Mouse (Mus musculus): ENCODE results near the gene Efcab1.
A peak's percentile ranks its signal among the peaks of the same experiment; 100 is the strongest.
"Not testable (repeated sequence)": the region's sequence is repeated elsewhere in the genome, so short reads cannot be mapped to it uniquely, and the experiment has no call there.

The Efcab1 gene

GRCm38 (mm10) chr16:14906393-14907100, at the start of gene Efcab1:
Gene Efcab1 (plus strand): TSS chr16:14906606.
- peak; percentile 64 for DNase-seq (ENCODE audit: low spot score)

DNA sequence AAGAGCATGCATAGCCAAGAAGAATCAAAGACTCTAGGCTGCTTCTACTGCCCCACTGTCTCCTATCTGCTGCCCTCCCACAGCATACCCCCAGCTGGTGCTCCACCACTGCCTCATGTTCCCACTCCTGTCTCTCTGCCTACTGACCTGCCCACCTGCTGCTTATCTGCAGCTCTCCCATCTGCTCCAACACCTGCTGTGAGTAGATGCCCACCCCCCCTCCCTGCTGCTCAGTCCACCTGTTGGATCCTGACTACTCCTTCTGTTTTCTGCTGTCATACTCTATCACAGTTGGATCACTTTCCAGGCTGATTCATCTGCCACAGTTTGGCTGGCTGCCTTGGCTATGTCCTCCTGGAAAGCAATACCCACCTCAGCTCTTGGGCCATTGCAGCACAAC, 47.0 kb upstream of the Efcab1 start:
- no peak for DNase-seq (ENCODE audit: low spot score)

- no peak for DNase-seq (ENCODE audit: low spot score)
Observed at GRCm38 (mm10) chr16:14884916-14885315, 21.5 kb upstream of the Efcab1 start.

GRCm38 (mm10) chr16:14885372-14885771, 21.0 kb upstream of the Efcab1 start:
- no peak for DNase-seq (ENCODE audit: low spot score)

DNA sequence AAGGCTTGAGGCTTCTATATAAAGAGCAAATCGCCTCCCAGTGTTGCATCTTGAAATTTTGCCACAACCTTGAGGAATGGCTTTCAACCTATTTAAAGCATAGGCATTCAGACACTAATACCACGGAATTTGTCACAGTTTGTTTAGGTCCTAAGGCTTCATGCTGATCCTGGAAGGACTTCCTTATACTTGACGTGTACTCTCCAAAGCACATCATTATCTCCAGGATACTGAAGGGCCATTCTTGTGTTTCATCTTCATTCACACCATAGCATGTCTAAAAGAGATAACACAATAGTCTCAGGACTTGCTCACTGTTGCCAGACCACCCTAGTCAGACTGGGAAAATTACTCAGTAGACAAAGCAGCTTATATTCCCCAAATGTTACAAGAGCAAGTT, 13.9 kb upstream of the Efcab1 start:
- DNase-seq (ENCODE audit: low spot score) = no peak

- no peak for DNase-seq (ENCODE audit: low spot score)
Observed at GRCm38 (mm10) chr16:14893864-14894263, 12.5 kb upstream of the Efcab1 start.

DNA sequence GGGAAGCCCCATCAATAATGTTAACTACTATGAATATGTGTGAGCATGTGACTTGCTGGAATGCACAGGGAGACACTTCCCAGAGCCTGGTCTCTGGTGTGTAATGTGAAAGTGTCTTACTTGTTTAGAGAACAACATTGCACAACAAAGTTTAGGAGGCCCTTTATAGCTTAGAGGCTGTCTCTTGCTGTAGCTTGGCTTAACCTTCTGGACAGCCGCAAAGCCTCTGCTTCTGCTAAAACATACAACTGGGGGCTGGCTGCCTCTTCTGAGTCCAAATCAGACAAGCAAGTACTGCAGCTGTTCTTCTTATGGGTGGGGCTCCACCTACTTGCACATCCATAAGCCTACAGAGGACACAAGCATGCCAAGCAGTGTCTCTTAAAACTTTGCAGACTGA, 11.7 kb upstream of the Efcab1 start:
- DNase-seq (ENCODE audit: low spot score) = no peak

GRCm38 (mm10) chr16:14895543-14895942, 10.9 kb upstream of the Efcab1 start:
- DNase-seq (ENCODE audit: low spot score) = no peak

DNA sequence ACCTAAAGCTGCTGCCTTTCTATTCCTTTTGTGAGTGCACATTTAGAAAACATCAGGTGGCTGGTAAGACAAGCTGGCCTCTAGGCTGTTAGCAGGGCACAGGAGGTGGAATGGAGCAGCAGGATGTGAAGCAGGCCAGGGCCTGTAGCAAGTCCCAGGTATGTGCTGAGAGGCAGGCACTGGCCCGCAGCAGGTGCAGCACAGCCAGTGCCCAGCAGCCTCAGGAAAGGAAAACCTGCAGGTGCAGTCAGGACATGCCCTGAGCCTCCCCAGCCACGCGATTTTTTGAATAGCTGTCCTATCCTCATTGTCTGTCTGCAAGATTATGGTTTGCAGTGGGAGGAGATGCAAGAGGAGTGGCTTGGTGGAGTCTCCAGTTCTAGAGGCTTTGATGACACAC, 24.3 kb downstream of the Efcab1 start:
- not testable (repeated sequence) for DNase-seq (ENCODE audit: low spot score)

DNA sequence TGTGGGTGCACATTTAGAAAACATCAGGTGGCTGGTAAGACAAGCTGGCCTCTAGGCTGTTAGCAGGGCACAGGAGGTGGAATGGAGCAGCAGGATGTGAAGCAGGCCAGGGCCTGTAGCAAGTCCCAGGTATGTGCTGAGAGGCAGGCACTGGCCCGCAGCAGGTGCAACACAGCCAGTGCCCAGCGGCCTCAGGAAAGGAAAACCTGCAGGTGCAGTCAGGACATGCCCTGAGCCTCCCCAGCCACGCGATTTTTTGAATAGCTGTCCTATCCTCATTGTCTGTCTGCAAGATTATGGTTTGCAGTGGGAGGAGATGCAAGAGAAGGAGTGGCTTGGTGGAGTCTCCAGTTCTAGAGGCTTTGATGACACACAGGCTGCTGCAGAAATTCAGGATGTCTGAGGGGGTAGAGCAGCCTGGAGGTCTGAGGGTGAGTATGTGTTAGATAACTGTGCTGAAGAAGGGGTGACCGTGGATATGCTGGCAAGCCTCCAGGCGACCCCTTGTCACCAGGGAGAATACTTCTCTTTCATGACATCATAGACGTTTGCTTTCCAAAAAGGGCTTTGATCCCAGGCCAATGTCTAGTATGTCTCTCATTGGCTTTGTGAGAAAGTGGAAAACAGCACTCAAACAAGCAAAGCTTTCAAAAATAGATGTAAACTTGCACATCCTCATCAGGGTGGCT, 30.2 kb downstream of the Efcab1 start:
- not testable (repeated sequence) for DNase-seq (ENCODE audit: low spot score)

GRCm38 (mm10) chr16:14939552-14939951, 33.1 kb downstream of the Efcab1 start:
- no peak for DNase-seq (ENCODE audit: low spot score)

DNA sequence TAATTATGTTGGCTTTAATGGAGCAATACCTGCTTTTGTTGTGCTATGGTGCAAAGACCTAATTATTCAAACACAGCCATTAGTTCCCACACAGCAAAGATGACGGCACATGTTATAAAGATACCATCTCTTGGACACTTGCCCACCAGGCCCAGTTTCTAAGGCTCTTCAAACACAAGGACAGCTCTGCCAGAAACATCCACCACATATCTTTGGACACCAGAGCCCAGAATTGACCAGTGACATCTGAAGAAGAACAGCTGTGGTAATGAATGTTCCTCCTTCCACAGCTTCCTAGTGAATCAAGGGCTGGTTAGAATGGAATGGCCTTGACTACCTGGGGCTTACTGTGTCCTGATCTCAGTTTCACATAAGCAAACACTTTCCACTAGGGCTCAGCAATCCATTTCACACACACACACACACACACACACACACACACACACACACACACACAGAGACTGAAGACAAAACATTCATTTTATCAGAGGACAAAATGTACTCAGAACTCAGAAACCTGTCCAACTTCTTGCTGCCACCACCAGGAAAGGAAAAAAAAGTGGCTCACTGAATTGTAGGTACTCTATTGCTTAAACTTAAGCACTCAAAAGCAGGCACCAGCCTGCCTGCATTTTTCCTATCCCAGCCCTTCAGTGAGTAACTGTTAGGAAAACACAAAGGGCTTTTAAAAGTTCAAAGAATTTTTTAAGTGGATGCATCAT, 33.7 kb downstream of the Efcab1 start:
- DNase-seq (ENCODE audit: low spot score) = peak; percentile 94

- DNase-seq (ENCODE audit: low spot score) = peak; percentile 54
Observed at GRCm38 (mm10) chr16:14940898-14941297, 34.5 kb downstream of the Efcab1 start.

DNA sequence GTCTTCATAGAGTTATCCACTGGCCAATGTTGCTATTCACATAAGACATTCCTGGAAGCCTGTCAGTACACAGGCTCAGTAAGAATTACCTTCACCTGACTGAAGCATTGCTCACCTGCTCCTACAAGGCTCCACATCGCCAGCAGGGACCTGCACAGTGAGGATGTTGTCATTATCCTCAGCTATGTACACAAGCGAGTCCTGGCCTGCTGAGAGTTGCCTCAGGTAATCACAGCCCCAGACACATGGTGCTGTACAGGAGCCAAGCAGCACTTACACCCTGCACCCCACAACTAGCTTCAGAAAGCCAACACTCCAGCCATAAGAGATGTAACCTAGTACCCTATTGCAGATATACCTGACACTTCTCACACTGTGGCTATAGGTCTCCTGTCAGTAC, 37.1 kb downstream of the Efcab1 start:
- DNase-seq (ENCODE audit: low spot score) = no peak

DNA sequence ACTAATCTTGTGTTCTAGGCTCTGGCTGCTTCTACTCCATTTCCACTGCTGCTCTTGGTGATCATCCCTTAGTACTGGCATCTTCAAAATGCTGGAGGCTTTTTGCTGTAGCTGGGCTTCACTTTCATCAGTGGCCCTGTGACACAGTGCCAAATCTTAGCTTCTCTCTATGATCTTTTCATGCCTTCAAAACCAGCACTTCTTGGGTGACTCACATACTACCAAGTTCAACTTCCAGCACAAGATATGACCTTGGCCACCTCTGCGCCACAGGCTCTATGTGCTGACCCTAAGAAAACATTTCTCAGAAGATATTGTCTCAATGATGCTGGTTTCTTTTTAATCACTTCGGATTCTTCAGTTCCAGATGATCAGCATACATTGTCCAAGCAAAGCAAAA, 41.2 kb downstream of the Efcab1 start:
- not testable (repeated sequence) for DNase-seq (ENCODE audit: low spot score)

DNA sequence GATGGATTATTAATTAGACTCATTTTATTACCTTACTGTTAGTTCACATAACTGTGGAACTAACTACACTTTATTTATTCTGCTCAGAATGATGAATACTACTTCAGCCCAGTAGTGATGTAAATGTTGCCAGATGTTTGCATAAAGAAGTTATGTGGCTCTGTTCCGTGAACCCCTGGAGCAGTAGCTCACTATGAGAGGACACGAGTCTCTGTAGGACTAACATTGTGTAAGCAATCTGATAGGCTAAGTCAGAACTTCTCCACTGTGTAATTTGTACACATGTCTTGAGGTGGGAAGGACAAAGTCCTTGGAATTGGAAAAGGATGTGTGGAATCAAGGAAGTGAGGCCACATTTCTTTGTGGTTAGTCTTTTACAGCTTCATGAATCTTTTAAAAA, 45.5 kb downstream of the Efcab1 start:
- no peak for DNase-seq (ENCODE audit: low spot score)

DNA sequence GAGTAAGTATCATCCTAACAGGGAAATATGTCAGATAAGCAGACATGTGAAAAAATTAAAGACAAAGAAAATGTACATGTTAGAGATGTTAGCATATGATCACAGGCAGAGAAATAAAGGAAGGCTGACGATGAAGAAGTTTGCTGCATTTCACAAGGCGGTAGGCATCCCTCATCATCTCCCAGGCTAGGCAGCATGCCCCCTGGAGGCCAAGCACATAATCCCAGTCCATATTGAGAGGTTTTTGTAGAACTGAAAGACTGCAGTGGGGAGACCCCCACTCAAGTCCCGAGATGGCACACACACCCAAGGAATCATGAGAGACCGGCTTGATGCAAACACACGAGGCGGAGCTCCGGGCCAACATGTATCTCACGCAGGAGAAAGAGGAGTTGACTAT, 53.3 kb downstream of the Efcab1 start:
- no peak for DNase-seq (ENCODE audit: low spot score)

- no peak for DNase-seq (ENCODE audit: low spot score)
Observed at GRCm38 (mm10) chr16:14973696-14974095, 67.3 kb downstream of the Efcab1 start.

DNA sequence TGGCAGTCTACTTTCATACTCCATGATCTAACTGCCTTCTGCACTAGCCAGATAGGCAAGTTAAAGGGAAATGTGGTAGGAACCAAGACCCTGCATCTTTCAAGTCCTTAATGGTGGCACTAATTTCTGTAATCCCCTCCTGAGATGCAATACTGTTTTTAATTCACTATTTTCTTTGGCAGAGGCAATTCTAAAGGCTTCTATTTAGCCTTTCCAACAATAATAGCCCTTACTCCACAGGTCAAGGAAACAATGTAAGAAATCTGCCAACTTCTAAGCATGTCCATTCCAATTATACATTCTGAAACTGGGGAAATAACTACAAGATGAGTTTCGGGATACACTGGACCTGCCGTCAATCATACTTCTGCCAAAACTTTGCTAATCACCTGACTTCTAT, 72.8 kb downstream of the Efcab1 start:
- no peak for DNase-seq (ENCODE audit: low spot score)

- no peak for DNase-seq (ENCODE audit: low spot score)
Observed at GRCm38 (mm10) chr16:14989614-14990268, 83.3 kb downstream of the Efcab1 start.

- DNase-seq (ENCODE audit: low spot score) = no peak
Observed at GRCm38 (mm10) chr16:14991001-14991400, 84.6 kb downstream of the Efcab1 start.

DNA sequence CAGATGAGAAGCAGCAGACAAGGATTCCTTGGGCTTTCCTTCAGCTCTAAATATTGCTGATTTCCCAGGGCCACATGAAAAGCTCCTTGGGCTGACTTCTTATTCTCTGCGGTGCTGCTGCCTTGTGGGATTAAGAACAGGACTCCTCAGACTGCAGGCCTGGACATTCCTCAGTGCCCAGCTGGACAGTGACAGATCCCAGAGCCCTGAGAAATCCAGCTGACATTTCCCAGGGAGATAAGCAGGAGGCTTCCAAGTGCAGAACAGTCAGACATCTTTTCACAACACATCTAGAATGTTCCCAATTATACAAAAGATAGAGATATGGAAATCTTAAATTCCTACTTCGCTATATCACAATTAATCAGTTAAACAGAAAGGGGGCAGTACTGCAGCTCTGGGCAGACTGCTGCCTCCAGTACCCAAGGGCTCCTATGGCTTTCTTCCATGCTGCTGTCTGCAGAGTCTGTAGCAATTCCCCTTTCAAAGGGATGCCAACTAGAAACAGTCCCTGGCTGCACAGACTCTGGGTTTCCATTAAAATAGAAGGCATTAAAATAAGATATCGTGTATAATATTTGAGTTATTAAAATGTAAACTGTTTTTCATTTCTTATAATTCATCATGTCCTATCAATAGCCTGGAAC, 86.2 kb downstream of the Efcab1 start:
- DNase-seq (ENCODE audit: low spot score) = peak; percentile 85
